Mouse (Mus musculus): ENCODE results near the gene Mdp1.

DNA sequence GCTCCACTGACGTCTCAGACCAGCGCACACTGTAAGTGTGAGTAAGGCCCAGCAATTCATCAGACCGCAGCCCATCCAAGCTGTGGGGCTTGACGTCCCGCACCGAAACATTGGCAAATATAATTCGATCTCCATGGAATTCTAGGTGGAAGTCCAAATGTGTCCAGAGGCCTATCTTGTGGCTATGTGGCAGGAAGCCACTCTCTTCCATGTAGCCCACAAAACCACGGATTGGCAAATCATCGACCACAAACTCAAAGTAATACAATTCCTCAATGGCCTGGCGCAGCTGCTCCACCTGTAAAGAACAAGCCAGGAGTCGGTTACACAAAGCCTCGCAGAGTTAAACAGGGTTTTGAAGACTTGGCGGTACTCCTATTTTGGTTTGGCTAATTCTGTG lies 19.0 kb downstream of the Mdp1 start:
- no peak for TF ChIP-seq EP300 (IDR thresholded peaks at IDR 0.05; ENCODE audit: insufficient read depth, low read depth, low read length)
- TF ChIP-seq POLR2A (IDR thresholded peaks at IDR 0.05; ENCODE audit: insufficient read depth, low read depth, low read length), result no peak
- no peak for TF ChIP-seq CTCF (IDR thresholded peaks at IDR 0.05)

All from heart, adult 2 months (tissue).